Mouse (Mus musculus): ENCODE results near the gene Crhbp. TPM values are rescaled to one million over a fixed set of nuclear protein-coding genes. Genes with fewer than 3 reads are reported as not detected.

The Crhbp gene
- polyA plus RNA-seq, 1 experiment from 2014 or later, result 8.8 TPM

GRCm38 (mm10) chr13:95427499-95427898 is 17.2 kb downstream of the Crhbp start:
- WGBS, result 88% methylated on average over 3 of the region's 3 CpGs
- Histone ChIP-seq H3K4me1 (ENCODE audit: control insufficient read depth, insufficient read depth, low read length) (no peaks in the 10 kb centered on the region), H3K4me2 (ENCODE audit: low read depth, low read length) (no peak overlapping the region), H3K27ac (ENCODE audit: low read depth, low read length) (no peak overlapping the region), H3K4me3 (ENCODE audit: low read depth, low read length) (no peak overlapping the region), H3K27me3 (ENCODE audit: control insufficient read depth, insufficient read depth, low read length) (no peaks in the 10 kb centered on the region), H3K36me3 (ENCODE audit: control insufficient read depth, insufficient read depth, low read length) (no peaks in the 10 kb centered on the region), H3K9ac (replicated peaks; ENCODE audit: low read depth, low read length) (no peak overlapping the region), H3K9me3 (ENCODE audit: control insufficient read depth, low read length) (no peaks in the 10 kb centered on the region)
- no peak for ATAC-seq (ENCODE audit: low read depth)

GRCm38 (mm10) chr13:95426421-95426820 is 18.3 kb downstream of the Crhbp start:
- no peaks in the 10 kb centered on the region for H3K36me3 ChIP-seq (ENCODE audit: control insufficient read depth, insufficient read depth, low read length)
- H3K4me1 ChIP-seq (ENCODE audit: control insufficient read depth, insufficient read depth, low read length), result no peaks in the 10 kb centered on the region
- no peak overlapping the region for H3K27ac ChIP-seq (ENCODE audit: low read depth, low read length)
- no peak overlapping the region for H3K4me3 ChIP-seq (ENCODE audit: low read depth, low read length)
- 88% methylated on average over 6 of the region's 6 CpGs for WGBS
- H3K9ac ChIP-seq (replicated peaks; ENCODE audit: low read depth, low read length), result no peak overlapping the region
- H3K9me3 ChIP-seq (ENCODE audit: control insufficient read depth, low read length), result no peaks in the 10 kb centered on the region
- no peaks in the 10 kb centered on the region for H3K27me3 ChIP-seq (ENCODE audit: control insufficient read depth, insufficient read depth, low read length)
- ATAC-seq (ENCODE audit: low read depth), result no peak
- H3K4me2 ChIP-seq (ENCODE audit: low read depth, low read length), result no peak overlapping the region

- H3K9ac ChIP-seq (replicated peaks; ENCODE audit: low read depth, low read length), result no peak overlapping the region
- no peaks in the 10 kb centered on the region for H3K9me3 ChIP-seq (ENCODE audit: control insufficient read depth, low read length)
- no peak for ATAC-seq (ENCODE audit: low read depth)
- WGBS, result 35% methylated on average over 6 of the region's 6 CpGs
- H3K4me1 ChIP-seq (ENCODE audit: control insufficient read depth, insufficient read depth, low read length), result no peaks in the 10 kb centered on the region
- H3K27ac ChIP-seq (ENCODE audit: low read depth, low read length), result no peak overlapping the region
- H3K36me3 ChIP-seq (ENCODE audit: control insufficient read depth, insufficient read depth, low read length), result no peaks in the 10 kb centered on the region
- no peaks in the 10 kb centered on the region for H3K27me3 ChIP-seq (ENCODE audit: control insufficient read depth, insufficient read depth, low read length)
- H3K4me2 ChIP-seq (ENCODE audit: low read depth, low read length), result no peak overlapping the region
- H3K4me3 ChIP-seq (ENCODE audit: low read depth, low read length), result no peak overlapping the region
These were observed 19.2 kb downstream of the Crhbp start for GRCm38 (mm10) chr13:95425484-95425883.

- H3K27me3 ChIP-seq (ENCODE audit: control insufficient read depth, insufficient read depth, low read length), result no peaks in the 10 kb centered on the region
- WGBS, result 80% methylated on average over 7 of the region's 7 CpGs
These were observed 19.8 kb downstream of the Crhbp start for GRCm38 (mm10) chr13:95424932-95425331.

GRCm38 (mm10) chr13:95419204-95419749 is 25.4 kb downstream of the Crhbp start:
- WGBS, result 13% methylated on average over 8 of the region's 8 CpGs
- H3K9ac ChIP-seq (replicated peaks; ENCODE audit: low read depth, low read length), result no peak overlapping the region
- no peaks in the 10 kb centered on the region for H3K9me3 ChIP-seq (ENCODE audit: control insufficient read depth, low read length)

More at GRCm38 (mm10) chr13:95424932-95425331, 19.8 kb downstream of the Crhbp start:
- H3K4me2 ChIP-seq (ENCODE audit: low read depth, low read length), result no peak overlapping the region
- H3K36me3 ChIP-seq (ENCODE audit: control insufficient read depth, insufficient read depth, low read length), result no peaks in the 10 kb centered on the region
- no peaks in the 10 kb centered on the region for H3K9me3 ChIP-seq (ENCODE audit: control insufficient read depth, low read length)
- no peak overlapping the region for H3K4me3 ChIP-seq (ENCODE audit: low read depth, low read length)
- no peak overlapping the region for H3K27ac ChIP-seq (ENCODE audit: low read depth, low read length)
- ATAC-seq (ENCODE audit: low read depth), result no peak
- H3K4me1 ChIP-seq (ENCODE audit: control insufficient read depth, insufficient read depth, low read length), result no peaks in the 10 kb centered on the region
- no peak overlapping the region for H3K9ac ChIP-seq (replicated peaks; ENCODE audit: low read depth, low read length)

GRCm38 (mm10) chr13:95418575-95419203 is 26.0 kb downstream of the Crhbp start:
- H3K4me1 ChIP-seq (ENCODE audit: control insufficient read depth, insufficient read depth, low read length), result peaks cover 12% of the 10 kb centered on the region
- H3K9ac ChIP-seq (replicated peaks; ENCODE audit: low read depth, low read length), result no peak overlapping the region
- H3K27me3 ChIP-seq (ENCODE audit: control insufficient read depth, insufficient read depth, low read length), result no peaks in the 10 kb centered on the region
- H3K27ac ChIP-seq (ENCODE audit: low read depth, low read length), result no peak overlapping the region; the same call in 1 of the 2 replicates
- H3K36me3 ChIP-seq (ENCODE audit: control insufficient read depth, insufficient read depth, low read length), result no peaks in the 10 kb centered on the region
- peak overlapping the region; percentile 15; the same call in 1 of the 2 replicates for H3K4me2 ChIP-seq (ENCODE audit: low read depth, low read length)
- no peaks in the 10 kb centered on the region for H3K9me3 ChIP-seq (ENCODE audit: control insufficient read depth, low read length)
- WGBS, result 31% methylated on average over 6 of the region's 6 CpGs
- no peak overlapping the region for H3K4me3 ChIP-seq (ENCODE audit: low read depth, low read length)
- ATAC-seq (ENCODE audit: low read depth), result peak; percentile 36; the same call in 1 of the 2 replicates

More at GRCm38 (mm10) chr13:95419204-95419749, 25.4 kb downstream of the Crhbp start:
- Histone ChIP-seq H3K27me3 (ENCODE audit: control insufficient read depth, insufficient read depth, low read length) (no peaks in the 10 kb centered on the region), H3K36me3 (ENCODE audit: control insufficient read depth, insufficient read depth, low read length) (no peaks in the 10 kb centered on the region), H3K27ac (ENCODE audit: low read depth, low read length) (peak overlapping the region; percentile 58), H3K4me3 (ENCODE audit: low read depth, low read length) (no peak overlapping the region), H3K4me2 (ENCODE audit: low read depth, low read length) (peak overlapping the region; percentile 15; the same call in 1 of the 2 replicates), H3K4me1 (ENCODE audit: control insufficient read depth, insufficient read depth, low read length) (peaks cover 12% of the 10 kb centered on the region)
- ATAC-seq (ENCODE audit: low read depth), result peak; percentile 94

GRCm38 (mm10) chr13:95412257-95412656 is 32.5 kb downstream of the Crhbp start:
- no peaks in the 10 kb centered on the region for H3K36me3 ChIP-seq (ENCODE audit: control insufficient read depth, insufficient read depth, low read length)
- no peaks in the 10 kb centered on the region for H3K27me3 ChIP-seq (ENCODE audit: control insufficient read depth, insufficient read depth, low read length)
- H3K4me2 ChIP-seq (ENCODE audit: low read depth, low read length), result no peak overlapping the region
- H3K9me3 ChIP-seq (ENCODE audit: control insufficient read depth, low read length), result no peaks in the 10 kb centered on the region
- no peak overlapping the region for H3K27ac ChIP-seq (ENCODE audit: low read depth, low read length)
- no peaks in the 10 kb centered on the region for H3K4me1 ChIP-seq (ENCODE audit: control insufficient read depth, insufficient read depth, low read length)
- H3K9ac ChIP-seq (replicated peaks; ENCODE audit: low read depth, low read length), result no peak overlapping the region
- no peak for ATAC-seq (ENCODE audit: low read depth)
- WGBS, result 60% methylated on average over 2 of the region's 2 CpGs
- no peak overlapping the region for H3K4me3 ChIP-seq (ENCODE audit: low read depth, low read length)

- Histone ChIP-seq H3K27me3 (ENCODE audit: control insufficient read depth, insufficient read depth, low read length) (no peaks in the 10 kb centered on the region), H3K36me3 (ENCODE audit: control insufficient read depth, insufficient read depth, low read length) (no peaks in the 10 kb centered on the region), H3K4me2 (ENCODE audit: low read depth, low read length) (no peak overlapping the region), H3K9ac (replicated peaks; ENCODE audit: low read depth, low read length) (no peak overlapping the region), H3K9me3 (ENCODE audit: control insufficient read depth, low read length) (no peaks in the 10 kb centered on the region; the same call in 1 of the 2 replicates), H3K27ac (ENCODE audit: low read depth, low read length) (no peak overlapping the region), H3K4me1 (ENCODE audit: control insufficient read depth, insufficient read depth, low read length) (no peaks in the 10 kb centered on the region), H3K4me3 (ENCODE audit: low read depth, low read length) (no peak overlapping the region)
- no peak for ATAC-seq (ENCODE audit: low read depth)
- WGBS, result 82% methylated on average over 7 of the region's 7 CpGs
These were observed 51.5 kb downstream of the Crhbp start for GRCm38 (mm10) chr13:95393242-95393641.
